Mouse (Mus musculus) layer of hippocampus, postnatal 14 days (tissue): ENCODE results near the gene Tdrkh. TPM values are rescaled to one million over a fixed set of nuclear protein-coding genes. Genes with fewer than 3 reads are reported as not detected.

ENCODE experiments used
- DNase-seq, 2 experiments: peaks; one replicate each; pipeline ENCODE4 v3.0.0; 2021 to 2022; ENCODE audit warnings: low spot score in 2 of 2, mixed read lengths in 1 of 2
- total RNA-seq, 2 experiments: library from RNA; stranded (reverse); gene quantifications; 2 replicates each; pipeline ENCODE4 v1.2.3; 2021

Tdrkh gene
- total RNA-seq, 2 experiments from 2014 or later, result 44.7 to 46.4 TPM

DNA sequence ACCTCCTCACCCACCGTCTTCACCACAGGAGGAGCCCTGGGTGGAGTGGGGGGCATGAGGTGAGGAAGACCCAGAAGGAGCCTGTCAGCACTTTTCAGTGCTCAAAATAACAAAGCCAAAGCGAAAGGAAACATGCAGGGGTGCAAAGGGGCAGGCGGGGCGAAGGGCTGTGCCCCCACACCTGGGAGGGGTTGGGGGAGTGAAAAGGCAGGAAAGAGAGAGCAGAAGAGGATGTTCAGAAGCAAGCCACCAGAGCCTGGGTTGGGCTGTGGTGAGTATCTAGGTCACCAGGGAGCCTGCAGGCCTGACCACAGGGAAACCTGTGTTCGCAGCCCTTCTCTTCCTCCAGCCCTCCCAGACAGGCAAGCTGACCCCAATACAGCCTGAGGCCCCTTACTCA is 25.0 kb upstream of the Tdrkh start:
- DNase-seq, result no peak

DNA sequence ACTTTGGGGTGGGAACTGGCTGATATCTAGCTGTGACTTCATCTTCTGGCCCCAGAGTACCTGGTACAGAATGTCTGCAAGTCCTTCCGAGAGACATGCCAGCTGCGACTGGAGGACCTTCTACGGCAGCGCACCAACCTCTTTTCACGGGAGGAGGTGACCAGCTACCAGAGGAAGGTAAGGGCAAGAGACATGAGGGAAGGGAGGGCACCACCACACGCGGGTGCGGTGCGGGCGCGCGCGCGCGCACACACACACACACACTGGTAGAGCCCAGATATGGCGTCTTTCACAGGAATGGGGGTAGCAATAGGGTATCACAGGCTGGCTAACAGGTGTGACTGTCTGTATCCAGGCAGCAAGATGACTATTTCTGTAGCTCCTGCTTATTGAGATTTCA is 23.7 kb upstream of the Tdrkh start:
- DNase-seq, result no peak

DNA sequence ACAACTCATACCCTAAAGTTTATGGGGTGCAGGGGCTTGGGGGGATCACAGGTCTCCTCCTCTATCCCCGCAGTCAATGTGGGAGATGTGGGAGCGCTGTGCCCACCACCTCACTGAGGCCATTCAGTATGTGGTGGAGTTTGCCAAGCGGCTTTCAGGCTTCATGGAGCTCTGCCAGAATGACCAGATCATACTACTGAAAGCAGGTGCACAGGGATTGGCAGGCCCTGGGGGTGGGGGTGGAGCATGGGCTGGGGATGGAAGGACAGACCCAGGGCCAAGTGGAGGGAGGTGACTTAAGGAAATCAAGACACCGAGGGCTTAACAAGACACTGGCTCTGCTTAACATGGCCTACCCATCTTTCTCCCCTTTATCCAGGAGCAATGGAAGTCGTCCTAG is 22.1 kb upstream of the Tdrkh start:
- no peak for DNase-seq

DNA sequence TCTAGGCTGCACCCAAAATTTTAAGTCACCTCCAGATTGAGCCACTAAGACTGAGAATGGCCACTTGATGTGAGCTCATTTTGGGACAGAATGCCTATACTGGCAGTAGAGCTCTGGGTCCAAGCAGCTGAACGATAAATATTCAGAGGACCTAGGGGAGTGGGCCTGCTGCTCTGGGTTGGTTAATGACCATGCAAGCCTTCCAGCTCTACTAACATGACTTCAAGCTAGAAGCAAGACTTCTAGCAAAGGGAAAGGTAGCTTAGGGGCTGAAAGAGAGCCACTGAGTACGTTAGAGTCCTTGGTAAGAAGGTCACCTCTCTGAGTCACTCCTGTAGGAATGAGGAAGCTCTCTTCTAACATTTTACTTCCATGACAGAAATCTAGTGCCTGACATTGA is 20.9 kb upstream of the Tdrkh start:
- DNase-seq, result no peak

DNA sequence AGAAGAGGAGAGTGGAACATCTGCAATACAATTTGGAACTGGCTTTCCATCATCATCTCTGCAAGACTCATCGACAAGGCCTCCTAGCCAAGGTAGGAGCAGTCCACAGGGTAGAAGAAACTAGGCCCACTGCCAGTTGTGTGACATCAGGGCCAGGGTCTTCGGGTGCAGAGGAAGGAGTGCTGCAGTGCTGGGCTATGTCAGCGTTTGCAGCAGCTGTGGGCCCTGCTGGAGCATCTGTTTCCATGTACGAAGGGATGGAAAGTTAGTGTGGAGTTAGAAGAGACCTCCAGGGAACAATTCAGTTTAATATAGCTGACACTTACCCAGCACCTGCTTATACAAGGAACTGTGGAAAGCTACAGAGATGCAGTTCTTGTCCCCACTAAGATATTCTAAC is 20.0 kb upstream of the Tdrkh start:
- DNase-seq, result no peak

DNA sequence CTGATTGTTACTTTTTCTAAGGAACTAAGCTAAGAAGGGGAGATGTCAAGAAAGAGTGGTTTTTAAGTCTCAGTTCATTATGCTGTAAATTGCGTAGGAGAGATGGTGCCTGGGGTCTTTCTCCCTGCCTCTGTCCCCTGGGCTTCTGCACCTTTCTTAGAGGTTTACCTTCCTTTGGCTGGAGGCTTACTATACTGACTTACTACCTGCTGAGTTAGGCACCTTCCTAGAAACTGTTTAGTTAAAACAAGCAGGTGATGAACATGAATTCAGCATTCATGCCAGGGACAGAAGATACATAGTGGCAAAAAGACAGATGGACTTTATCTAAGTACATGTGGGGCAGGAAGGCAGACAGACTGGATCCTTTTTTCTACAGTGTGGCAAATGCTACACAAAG is 16.7 kb upstream of the Tdrkh start:
- no peak for DNase-seq

DNA sequence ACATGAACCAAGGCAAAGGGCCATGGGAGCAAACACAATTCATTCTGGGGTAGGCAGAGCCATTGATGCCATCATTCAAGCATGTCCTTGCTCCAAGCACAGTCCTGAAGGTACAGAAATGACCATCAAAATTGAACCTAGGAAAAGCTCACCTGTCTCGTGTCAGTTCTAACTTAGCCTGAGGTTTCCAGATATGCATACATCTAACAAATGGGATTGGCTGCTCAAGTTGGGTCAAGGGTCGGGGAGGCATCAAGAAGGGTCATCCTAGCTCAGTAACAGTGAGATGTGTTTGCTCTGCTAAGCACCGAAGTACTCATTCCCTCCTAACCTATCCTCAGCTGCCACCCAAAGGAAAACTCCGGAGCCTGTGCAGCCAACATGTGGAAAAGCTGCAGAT is 16.2 kb upstream of the Tdrkh start:
- DNase-seq, result no peak

DNA sequence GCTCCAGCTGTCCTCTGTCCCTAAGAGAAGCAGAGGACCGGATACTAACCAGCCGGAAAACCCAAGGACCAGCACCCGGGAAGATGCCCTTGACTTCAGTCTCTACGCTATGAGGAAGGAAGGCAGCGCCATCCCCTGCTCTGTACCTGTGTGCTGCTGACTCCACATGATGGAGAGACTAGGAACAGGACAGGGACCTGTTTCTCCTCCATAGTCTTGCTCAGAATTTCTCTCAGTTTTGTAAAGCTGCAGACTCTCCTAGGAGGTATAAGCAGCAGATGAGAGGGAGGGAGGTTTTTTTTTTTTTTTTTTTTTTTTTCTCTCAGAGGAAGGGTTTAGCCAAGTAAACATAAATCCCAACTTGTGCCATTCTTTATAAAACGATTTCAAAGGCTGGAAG is 14.9 kb upstream of the Tdrkh start, which contains the start of gene Lingo4:
Lingo4 (plus strand) TSS at position 301 of the 400 bp plus-strand sequence.
- DNase-seq, result no peak

DNA sequence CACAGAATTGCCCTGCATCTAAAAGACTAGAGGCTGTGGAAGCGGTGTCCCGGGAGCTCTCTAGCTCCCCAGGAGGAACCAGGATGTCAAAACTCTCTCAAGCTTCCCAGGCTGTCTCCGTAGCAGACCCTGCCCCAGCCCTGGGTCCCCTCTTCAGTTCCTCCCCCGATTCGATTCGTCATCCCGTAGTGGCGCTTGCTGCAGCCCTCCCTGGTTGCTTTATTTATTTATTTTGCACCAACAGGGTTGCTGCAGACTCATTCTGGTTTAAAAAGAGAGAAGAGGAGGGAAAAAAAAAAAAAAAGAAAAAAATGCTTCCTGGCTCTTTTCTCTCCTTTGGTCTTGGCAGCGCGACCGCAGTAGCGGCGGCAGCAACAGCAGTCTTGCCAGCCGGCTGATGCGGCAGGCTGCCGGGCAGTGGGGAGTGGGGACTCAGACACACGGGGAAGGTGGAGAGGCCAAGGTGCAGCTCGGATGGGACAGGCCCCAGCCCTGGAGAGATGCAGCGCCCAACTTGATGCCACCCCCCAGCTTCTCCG is 14.1 kb upstream of the Tdrkh start:
- peak; percentile 43 to 56 for DNase-seq

DNA sequence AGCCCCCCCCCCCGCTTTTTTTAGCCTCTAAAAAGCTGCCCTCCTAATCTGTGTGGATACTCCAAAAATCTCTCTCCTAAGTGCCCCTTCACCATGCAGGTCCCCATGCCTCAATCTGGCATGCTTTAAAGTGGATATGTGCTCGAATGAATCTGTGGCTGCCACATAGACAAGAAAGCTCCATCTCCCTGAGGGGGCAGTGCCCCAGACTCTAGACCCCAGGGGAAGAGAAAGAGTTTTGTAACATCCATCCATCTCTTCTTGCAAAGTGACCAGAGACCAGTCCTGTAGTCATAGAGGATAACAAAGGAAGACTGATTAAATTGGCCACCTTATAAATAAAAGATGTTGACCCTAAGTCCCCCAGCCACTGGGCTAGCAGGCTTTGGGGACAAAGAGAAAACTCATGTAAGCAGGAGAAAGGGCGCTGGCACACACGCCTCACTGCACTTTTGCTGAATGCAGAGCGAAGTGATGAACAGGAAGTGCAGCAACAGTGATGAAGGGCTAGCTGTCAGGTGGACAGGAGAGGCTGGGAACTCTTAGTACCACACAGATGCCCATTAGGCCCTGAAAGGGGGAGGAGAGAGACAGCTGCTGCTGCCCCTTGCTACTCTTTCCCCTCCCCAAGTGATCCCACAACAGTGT is 13.3 kb upstream of the Tdrkh start:
- DNase-seq, result no peak

DNA sequence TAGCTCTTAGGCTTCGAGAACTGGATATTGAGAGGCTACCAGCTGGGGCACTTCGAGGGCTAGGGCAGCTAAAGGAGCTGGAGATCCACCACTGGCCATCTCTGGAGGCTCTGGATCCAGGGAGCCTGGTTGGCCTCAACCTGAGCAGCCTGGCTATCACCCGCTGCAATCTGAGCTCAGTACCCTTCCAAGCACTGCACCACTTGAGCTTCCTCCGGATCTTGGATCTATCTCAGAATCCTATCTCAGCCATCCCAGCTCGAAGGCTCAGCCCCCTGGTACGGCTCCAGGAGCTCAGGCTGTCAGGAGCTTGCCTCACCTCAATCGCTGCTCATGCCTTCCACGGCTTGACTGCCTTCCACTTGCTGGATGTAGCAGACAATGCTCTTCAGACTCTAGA is 10.6 kb upstream of the Tdrkh start:
- DNase-seq, result no peak

DNA sequence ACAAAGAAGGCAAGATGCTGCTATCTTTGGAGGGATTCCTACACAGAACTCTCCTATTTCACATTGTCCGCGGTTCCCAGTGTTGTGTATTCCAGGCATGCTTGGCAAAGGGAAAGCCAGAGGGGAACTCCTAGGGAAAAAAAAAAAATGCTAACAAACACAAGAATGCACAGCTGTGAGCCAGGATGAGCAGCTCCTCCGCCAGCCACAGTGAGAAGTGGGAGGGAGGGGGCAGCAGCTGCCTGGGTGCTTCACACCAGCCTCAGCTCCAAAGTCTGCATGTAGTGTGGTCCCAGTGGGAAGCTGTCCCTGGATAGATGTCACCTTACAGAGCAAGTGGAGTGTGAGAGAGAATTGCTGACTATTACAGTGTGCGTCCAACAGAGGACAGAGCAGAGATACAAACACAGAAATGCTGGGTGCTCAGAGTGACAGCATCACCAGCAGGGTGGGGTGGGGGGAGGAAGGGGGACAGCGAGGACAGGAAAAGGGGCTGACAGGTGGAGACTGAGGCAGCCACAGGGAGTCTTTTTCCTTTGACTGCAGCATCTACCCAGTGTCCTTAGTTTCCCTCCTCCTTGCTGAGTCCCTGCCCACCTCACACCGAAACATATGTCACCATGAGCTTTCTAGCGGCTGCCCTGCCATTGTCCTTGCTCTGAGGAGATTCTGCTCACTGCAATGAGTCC is 8.6 kb upstream of the Tdrkh start:
- no peak for DNase-seq

DNA sequence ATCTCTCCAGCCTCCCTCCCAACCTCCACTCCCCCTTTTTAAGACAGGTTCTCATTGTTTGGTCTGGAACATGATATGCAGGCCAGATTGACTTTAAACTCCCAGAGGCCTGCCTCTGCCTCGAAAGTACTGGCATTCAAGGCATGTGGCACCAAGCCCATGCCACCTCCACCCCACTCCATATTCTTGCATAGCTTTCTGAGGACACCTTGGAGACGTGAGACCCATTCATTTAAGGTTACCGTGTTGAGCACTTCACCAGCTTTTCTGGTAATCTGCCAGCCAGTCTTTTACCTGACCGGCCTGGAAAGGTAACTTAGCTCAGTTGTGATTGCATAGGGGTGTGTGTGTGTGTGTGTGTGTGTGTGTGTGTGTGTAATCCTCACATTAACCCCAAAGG is 7.5 kb upstream of the Tdrkh start:
- no peak for DNase-seq

DNA sequence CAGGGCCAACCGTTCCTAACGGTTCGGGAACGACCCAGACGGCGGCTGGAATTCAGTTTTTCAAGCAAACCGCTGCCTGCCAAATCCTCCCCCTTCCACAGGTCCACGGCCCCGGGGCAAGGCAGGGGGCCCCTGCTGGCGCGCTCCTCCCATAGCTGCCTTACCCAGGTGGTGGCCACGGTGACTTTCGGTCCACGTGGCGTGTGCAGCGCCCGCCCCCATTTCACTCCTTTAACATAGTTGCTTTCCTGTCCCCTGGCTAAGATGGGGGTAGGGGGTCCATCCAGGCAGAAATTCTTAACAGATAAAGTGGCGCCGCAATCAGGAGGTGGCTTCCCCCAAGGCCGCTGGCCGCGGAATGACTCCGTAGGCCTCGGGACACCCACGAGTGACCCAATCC is 543 bp upstream of the Tdrkh start:
- no peak for DNase-seq

DNA sequence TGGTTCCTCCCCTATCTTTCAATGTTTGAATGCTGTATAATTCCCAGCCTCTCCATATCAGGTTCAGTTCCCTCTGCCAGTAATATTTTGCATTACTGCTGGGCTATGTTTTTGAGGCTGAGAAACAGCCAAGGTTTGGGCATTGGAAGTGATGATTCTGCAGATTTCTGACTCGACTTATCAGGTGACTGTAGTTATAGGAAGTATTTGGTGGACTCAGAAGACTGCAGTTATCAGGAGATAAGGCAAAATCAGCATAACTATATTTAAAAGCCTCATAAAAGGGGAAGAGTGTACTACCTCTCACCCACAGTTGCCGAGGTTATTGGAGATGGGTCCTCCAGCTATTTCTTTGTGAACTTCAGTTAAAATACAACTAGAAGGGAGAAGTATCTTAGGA is 17.9 kb downstream of the Tdrkh start:
- no peak for DNase-seq

DNA sequence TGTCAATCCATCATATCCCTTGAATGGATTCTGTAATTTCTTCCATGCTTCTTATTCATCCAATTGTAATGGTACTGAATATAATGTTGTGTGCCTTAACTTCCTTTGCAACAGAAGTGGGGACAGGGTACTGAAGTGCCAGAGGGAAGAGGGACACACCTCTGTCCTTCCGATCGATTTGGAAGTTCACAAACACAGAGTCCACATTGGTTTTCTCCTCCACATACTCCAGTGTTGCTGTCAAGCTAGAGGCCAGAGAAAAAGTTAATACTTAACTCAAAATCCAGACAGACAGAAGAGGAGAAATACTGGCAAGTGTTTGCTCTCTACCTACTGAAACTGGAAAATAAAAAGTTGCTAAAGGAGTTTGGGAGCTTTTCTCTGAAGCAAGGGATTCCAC is 21.2 kb downstream of the Tdrkh start:
- DNase-seq, result no peak

DNA sequence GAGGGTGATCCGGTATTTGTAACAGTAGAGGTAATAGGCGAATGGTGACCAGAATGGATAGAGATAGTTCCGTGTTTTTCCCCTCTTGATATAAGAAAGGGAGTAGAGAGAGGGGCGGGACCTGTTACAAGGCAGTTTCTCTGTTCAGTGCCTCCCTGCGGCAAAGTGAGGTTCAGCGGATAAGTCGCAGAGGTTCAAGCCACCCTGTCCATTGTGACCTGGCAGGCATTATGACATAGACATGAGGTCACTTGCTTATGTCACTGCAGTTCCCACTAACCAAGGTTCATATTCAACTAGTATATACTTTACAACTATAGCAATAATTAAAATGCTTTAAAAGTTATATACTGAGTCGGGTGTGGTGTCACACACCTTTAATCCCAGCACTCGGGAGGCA is 23.3 kb downstream of the Tdrkh start:
- DNase-seq, result no peak

DNA sequence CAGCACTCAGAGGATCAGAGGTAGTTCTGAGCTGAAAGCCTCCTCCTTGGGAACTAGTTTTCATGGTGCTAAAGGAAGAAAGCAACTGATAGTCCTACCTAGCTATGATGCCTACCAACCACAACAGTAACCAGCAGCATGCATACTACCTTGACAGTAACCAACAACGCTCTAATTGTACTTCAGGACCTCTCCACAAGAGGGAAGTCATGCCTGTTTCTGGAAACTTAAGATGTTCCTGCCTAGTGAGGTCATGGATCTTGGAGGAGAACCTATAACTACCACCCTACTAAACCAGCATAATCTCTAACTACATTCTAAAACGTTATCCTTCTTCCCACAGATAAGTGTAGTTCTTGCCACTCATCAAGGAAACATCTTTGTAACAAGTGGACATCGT is 28.1 kb downstream of the Tdrkh start:
- DNase-seq, result peak in 1 of 2 experiments; percentile 18

DNA sequence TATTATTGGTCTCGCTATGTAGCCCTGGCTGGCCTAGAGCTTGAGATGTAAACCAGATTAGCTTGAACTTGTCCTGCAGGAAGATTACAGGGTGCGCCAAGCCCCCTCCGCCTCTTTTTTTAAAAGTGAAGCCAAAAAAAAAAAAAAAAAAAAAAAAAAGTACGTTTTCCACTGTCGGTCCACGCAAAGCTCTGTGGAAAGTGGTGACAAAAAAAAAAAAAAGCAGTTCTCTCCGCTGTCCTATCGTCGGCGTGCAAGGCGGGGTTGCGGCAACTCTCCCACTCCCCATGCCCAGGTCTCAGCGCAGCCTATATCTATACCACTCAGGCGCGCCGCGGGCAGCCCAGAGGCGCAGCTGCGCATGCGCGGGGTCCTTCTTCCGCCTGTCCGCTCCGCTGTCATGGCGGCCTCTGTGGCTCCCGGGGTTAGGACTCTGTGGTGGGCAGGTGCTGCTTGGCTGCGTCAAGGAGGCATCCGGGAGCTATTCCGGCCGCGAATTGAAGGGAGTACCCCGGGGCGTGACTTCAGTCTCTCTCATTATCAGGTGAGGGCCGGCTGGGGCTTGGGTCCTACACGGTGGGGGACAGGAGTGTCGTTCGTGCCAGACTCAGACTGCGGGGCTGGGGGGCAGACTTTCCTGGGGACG is 30.0 kb downstream of the Tdrkh start, which contains the start of gene Mrpl9:
Mrpl9 (plus strand) TSS at position 368 of the 646 bp plus-strand sequence.
- peak; percentile 93 to 95 for DNase-seq

DNA sequence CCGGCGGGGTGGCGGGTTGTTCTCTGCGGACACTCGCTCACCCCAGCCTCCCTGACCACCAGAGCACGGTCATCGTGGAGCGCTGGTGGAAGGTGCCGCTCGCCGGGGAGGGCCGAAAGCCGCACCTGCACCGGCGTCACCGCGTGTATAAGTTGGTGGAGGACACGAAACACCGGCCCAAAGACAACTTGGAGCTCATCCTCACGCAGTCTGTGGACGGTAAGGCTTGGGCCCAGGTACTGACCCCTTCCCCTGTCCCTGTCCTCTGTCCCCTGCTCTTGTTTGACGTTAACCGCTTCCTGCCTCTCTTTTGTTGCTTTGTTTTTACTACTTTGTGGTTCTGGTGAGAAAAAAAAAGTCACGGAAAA is 30.5 kb downstream of the Tdrkh start, which contains the start of gene Oaz3:
Oaz3 (minus strand) TSS at position 319 of the 368 bp plus-strand sequence.
- DNase-seq, result peak in 1 of 2 experiments; percentile 16

DNA sequence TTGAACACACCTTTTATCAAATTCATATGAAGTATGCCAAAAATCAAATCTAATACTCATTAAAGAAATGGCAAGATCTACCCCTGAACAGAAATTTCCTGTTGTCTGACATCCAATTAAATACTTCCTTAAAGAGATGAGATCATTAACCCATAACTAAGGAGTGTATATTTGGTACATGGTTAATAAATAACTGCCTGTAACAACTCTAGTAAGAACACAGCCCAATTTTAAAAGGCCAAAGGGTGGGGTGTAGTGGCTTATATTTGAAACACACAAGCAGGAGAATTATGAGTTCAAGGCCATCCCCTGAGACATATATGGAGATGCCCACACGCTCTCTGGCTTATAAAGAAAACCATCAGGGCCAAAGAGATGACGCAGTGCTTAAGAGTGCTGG is 36.3 kb downstream of the Tdrkh start:
- DNase-seq, result no peak

DNA sequence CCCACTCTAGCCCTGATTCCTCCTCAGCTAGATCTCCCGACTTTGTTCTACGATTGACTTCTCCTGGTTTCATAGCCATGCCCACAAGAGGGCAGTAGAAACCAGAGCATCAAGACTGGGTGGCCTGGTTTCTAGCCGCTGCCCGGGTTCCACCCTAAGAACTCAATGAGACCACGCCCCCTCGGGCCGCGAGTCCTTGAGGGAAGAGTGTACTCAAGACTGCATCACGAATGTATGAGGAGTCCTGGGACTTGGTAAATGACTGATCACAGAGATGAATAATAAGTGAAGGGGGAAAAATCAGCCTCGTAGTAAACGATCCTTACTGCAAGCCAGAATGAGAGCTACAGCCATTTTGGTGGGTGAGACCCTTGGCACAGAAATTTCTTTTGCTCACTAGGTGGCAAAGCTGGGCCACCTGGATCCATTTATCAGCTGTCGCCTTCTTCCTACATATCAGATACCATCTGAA is 43.5 kb downstream of the Tdrkh start:
- peak; percentile 80 to 89 for DNase-seq
